Mouse (Mus musculus): ENCODE measurements at regions not wholly inside any gene's neighbourhood (a gene's known extent, or its start where the extent isn't known, plus 50 kb on each side); places are given as distances from the start of the nearest gene placed in this dataset.
"Not testable (repeated sequence)": the region's sequence is repeated elsewhere in the genome, so short reads cannot be mapped to it uniquely, and the experiment has no call there.

GRCm38 (mm10) chr8:88823931-88824330 is 127.1 kb downstream of the Cyld start:
- Histone ChIP-seq H3K4me3 (no peak overlapping the region), H3K4me2 (no peak overlapping the region), H3K36me3 (no peaks in the 10 kb centered on the region), H3K9ac (no peak overlapping the region), H3K27ac (replicated peaks) (no peak overlapping the region), H3K9me3 (no peaks in the 10 kb centered on the region), H3K27me3 (no peaks in the 10 kb centered on the region), H3K4me1 (replicated peaks) (no peaks in the 10 kb centered on the region)
- 86% methylated on average over 7 of the region's 7 CpGs for WGBS
- ATAC-seq (ENCODE audit: low FRiP score, low read depth) = no peak

DNA sequence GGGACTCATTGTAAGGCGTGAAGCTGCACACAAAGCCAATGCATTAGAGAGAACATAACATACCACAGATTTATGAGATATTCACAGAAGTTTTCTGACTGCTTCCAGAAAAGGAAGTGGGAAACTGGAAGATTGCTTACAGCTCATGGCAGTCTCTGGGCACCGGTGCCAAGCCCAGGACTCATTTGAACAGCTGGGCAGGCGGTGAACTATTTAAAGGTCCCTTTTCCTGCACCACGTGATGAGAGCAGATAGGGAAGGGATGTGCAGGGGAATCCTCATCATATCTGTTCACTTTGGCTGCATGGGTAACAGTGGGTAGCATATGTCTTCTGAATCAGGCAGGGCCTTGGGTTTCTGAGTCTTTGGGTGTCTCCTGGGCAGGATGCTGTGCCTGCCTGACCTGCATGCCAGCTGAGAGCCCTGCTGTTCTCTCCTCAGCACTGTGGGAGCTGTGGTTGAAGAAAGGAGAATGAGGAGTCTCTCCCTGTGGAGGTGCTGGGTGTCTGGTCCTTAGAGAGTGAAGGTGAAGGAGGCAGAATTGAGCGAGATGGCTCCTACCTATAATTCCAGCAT is 123.5 kb downstream of the Cyld start:
- H3K4me2 ChIP-seq = no peak overlapping the region
- 0 out of 2 replicates have a peak, but pooled peaks cover 5% of the 10 kb centered on the region for H3K27me3 ChIP-seq
- no peaks in the 10 kb centered on the region for H3K36me3 ChIP-seq
- no peak overlapping the region for H3K27ac ChIP-seq (replicated peaks)
- ATAC-seq (ENCODE audit: low FRiP score, low read depth) = no peak
- H3K4me1 ChIP-seq (replicated peaks) = no peaks in the 10 kb centered on the region
- no peaks in the 10 kb centered on the region for H3K9me3 ChIP-seq
- WGBS = 76% methylated on average over 5 of the region's 5 CpGs
- H3K9ac ChIP-seq = no peak overlapping the region
- H3K4me3 ChIP-seq = no peak overlapping the region

- H3K4me1 ChIP-seq (replicated peaks) = peaks cover 8% of the 10 kb centered on the region; the same call in 1 of the 2 replicates
- H3K36me3 ChIP-seq = no peaks in the 10 kb centered on the region
- no peak for ATAC-seq (ENCODE audit: low FRiP score, low read depth)
- H3K9ac ChIP-seq = no peak overlapping the region
- no peaks in the 10 kb centered on the region for H3K9me3 ChIP-seq
- 0 out of 2 replicates have a peak, but pooled peaks cover 9% of the 10 kb centered on the region for H3K27me3 ChIP-seq
- H3K4me2 ChIP-seq = no peak overlapping the region
- 85% methylated on average over 5 of the region's 5 CpGs for WGBS
- H3K4me3 ChIP-seq = no peak overlapping the region
- no peak overlapping the region for H3K27ac ChIP-seq (replicated peaks)
Observed at GRCm38 (mm10) chr8:88816461-88816860, 119.6 kb downstream of the Cyld start.

GRCm38 (mm10) chr8:88814246-88814645 is 117.4 kb downstream of the Cyld start:
- Histone ChIP-seq H3K4me1 (replicated peaks) (peaks cover 8% of the 10 kb centered on the region; the same call in 1 of the 2 replicates), H3K4me2 (no peak overlapping the region), H3K36me3 (no peaks in the 10 kb centered on the region), H3K9ac (no peak overlapping the region), H3K9me3 (no peaks in the 10 kb centered on the region), H3K27me3 (0 out of 2 replicates have a peak, but pooled peaks cover 9% of the 10 kb centered on the region), H3K4me3 (no peak overlapping the region), H3K27ac (replicated peaks) (no peak overlapping the region)
- no peak for ATAC-seq (ENCODE audit: low FRiP score, low read depth)
- 95% methylated on average over 6 of the region's 6 CpGs for WGBS

- ATAC-seq (ENCODE audit: low FRiP score, low read depth) = no peak; the same call in 1 of the 2 replicates
- peak overlapping the region; percentile 35 for H3K4me2 ChIP-seq
- 42% methylated on average over 27 of the region's 27 CpGs for WGBS
Observed at GRCm38 (mm10) chr8:88812901-88813676, 116.3 kb downstream of the Cyld start.

DNA sequence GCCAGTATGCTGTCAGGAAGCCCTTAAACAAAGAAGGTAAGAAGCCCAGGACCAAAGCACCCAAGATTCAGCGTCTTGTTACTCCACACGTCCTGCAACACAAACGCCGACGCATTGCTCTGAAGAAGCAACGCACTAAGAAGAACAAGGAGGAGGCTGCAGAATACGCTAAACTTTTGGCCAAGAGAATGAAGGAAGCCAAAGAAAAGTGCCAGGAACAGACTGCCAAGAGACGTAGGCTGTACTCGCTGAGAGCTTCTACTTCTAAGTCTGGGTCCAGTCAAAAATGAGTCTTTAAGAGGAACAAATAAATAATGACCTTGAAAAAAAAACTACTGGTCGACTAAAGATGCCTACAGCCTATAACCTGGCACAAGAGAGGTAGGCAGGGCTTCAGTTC is 110.0 kb downstream of the Cyld start:
- H3K27me3 ChIP-seq; H3K9ac ChIP-seq; H3K4me2 ChIP-seq; H3K9me3 ChIP-seq; H3K27ac ChIP-seq (replicated peaks); H3K4me1 ChIP-seq (replicated peaks); H3K4me3 ChIP-seq; ATAC-seq (ENCODE audit: low FRiP score, low read depth); H3K36me3 ChIP-seq: not testable (repeated sequence)
- 93% methylated on average over 10 of the region's 10 CpGs for WGBS

More at GRCm38 (mm10) chr8:88812901-88813676, 116.3 kb downstream of the Cyld start:
- Histone ChIP-seq H3K27me3 (0 out of 2 replicates have a peak, but pooled peaks cover 9% of the 10 kb centered on the region), H3K4me3 (no peak overlapping the region), H3K27ac (replicated peaks) (no peak overlapping the region), H3K4me1 (replicated peaks) (peaks cover 8% of the 10 kb centered on the region; the same call in 1 of the 2 replicates), H3K36me3 (no peaks in the 10 kb centered on the region), H3K9me3 (no peaks in the 10 kb centered on the region), H3K9ac (no peak overlapping the region)
